In the genomic region with DNA sequence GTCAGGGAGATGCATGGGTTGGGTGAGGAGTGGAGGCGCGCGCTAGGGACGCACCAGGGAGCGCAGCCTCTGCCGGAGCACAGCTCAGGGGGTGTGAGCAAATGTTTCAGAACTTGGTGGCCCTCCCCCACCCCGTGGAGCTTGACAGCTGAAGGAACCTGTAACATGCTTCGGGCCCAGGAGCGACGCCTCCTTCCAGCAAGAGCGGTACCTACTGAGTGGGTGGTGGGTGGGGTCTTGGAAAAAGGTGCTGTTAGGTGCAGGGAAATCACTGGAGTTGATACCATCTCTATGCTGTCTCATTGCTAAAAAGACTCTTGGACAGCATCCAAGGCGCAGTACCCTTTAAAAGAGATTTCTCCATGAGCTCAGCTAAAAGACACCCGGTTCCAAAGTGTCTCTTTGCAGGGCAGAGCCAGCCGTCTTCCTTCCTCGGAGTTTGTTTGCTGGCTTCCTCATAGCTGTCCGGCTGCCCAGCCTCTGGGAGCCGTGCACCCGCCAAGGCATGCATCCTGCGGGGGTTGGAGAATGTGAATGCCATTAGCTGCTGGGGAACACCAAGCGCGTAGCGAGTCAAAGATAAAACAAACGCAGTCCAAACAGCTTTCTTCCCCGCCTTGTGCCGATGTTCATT, we compare ENCODE assay signal across 9 mouse cellular contexts. TPM values are rescaled to one million over a fixed set of nuclear protein-coding genes. Genes with fewer than 3 reads are reported as not detected.
DNase-seq lines count a peak whose midpoint lies in the region; ATAC-seq and TF ChIP-seq lines count a peak whose summit lies in the region.
"Had no signal": no experiment of that assay in that cellular context is flagged by ENCODE, and none has a peak within 500 bp of the region (broad histone marks: within the 10 kb centered on the region; RNA-seq: fewer than 3 reads in every experiment).

No protein-coding gene starts in this region.

- TF ChIP-seq POLR2A in liver, adult 2 months (IDR thresholded peaks at IDR 0.05; ENCODE audit: extremely low read depth, insufficient read depth, low read length): no peak

- H3K9ac ChIP-seq in forebrain, embryonic 12.5 days: peak overlapping the region; percentile 64; the same call in 1 of the 2 replicates
- peak overlapping the region; percentile 81 for H3K9ac ChIP-seq in heart, embryonic 13.5 days
- peak overlapping the region; percentile 52; the same call in 1 of the 2 replicates for H3K9ac ChIP-seq in kidney, embryonic 14.5 days (ENCODE audit: low read depth, low read length)
- H3K9ac ChIP-seq in liver, adult 2 months (ENCODE audit: low read depth, low read length): peak overlapping the region; percentile 69

- WGBS in forebrain, embryonic 12.5 days: under 1% methylated on average over 25 of the region's 25 CpGs
- WGBS in heart, embryonic 13.5 days: under 1% methylated on average over 25 of the region's 25 CpGs
- under 1% methylated on average over 25 of the region's 25 CpGs for WGBS in kidney, embryonic 14.5 days
- 2% methylated on average over 25 of the region's 25 CpGs for WGBS in liver, adult 2 months

- H3K4me2 ChIP-seq in forebrain, embryonic 12.5 days: peak overlapping the region; percentile 100
- peak overlapping the region; percentile 98 for H3K4me2 ChIP-seq in heart, embryonic 13.5 days
- H3K4me2 ChIP-seq in kidney, embryonic 14.5 days (replicated peaks; ENCODE audit: low read depth, low read length): peak overlapping the region; percentile 100

- H3K4me1 ChIP-seq in forebrain, embryonic 12.5 days: peaks cover 26% of the 10 kb centered on the region
- H3K4me1 ChIP-seq in heart, embryonic 13.5 days: peaks cover 51% of the 10 kb centered on the region
- peaks cover 8% of the 10 kb centered on the region; the same call in 1 of the 2 replicates for H3K4me1 ChIP-seq in kidney, embryonic 14.5 days (ENCODE audit: control insufficient read depth, insufficient read depth, low read length)
- H3K4me1 ChIP-seq in liver, adult 2 months (ENCODE audit: control insufficient read depth, insufficient read depth, low read length): peaks cover 8% of the 10 kb centered on the region

- TF ChIP-seq CTCF in liver, adult 2 months (IDR thresholded peaks at IDR 0.05; ENCODE audit: low read depth, low read length): no peak

- H3K36me3 ChIP-seq in forebrain, embryonic 12.5 days (replicated peaks): no peaks in the 10 kb centered on the region
- no peaks in the 10 kb centered on the region for H3K36me3 ChIP-seq in heart, embryonic 13.5 days
- H3K36me3 ChIP-seq in kidney, embryonic 14.5 days (ENCODE audit: control insufficient read depth, insufficient read depth, low read length): no peaks in the 10 kb centered on the region
- H3K36me3 ChIP-seq in liver, adult 2 months (ENCODE audit: control insufficient read depth, insufficient read depth, low read length): no peaks in the 10 kb centered on the region

- H3K79me2 ChIP-seq in liver, adult 2 months (ENCODE audit: control insufficient read depth, insufficient read depth, low read length): no peaks in the 10 kb centered on the region

- peaks cover 49% of the 10 kb centered on the region for H3K27me3 ChIP-seq in forebrain, embryonic 12.5 days
- H3K27me3 ChIP-seq in heart, embryonic 13.5 days (replicated peaks): peaks cover 17% of the 10 kb centered on the region
- peaks cover 16% of the 10 kb centered on the region for H3K27me3 ChIP-seq in kidney, embryonic 14.5 days (ENCODE audit: control insufficient read depth, insufficient read depth, low read length)
- no peaks in the 10 kb centered on the region for H3K27me3 ChIP-seq in liver, adult 2 months (ENCODE audit: control insufficient read depth, insufficient read depth, low read length)

- peak overlapping the region; percentile 59 for H3K4me3 ChIP-seq in forebrain, embryonic 12.5 days (replicated peaks)
- peak overlapping the region; percentile 65 for H3K4me3 ChIP-seq in heart, embryonic 13.5 days
- H3K4me3 ChIP-seq in kidney, embryonic 14.5 days (ENCODE audit: low read length): peak overlapping the region; percentile 49
- peak overlapping the region; percentile 67 for H3K4me3 ChIP-seq in liver, adult 2 months (ENCODE audit: insufficient read depth, low read depth, low read length)

- ATAC-seq in cerebellum, adult (ENCODE audit: insufficient number of reproducible peaks, low FRiP score, low TSS enrichment): no peak
- peak; percentile 50; the same call in 1 of the 2 replicates for ATAC-seq in forebrain, embryonic 12.5 days (ENCODE audit: low FRiP score)
- ATAC-seq in heart, embryonic 13.5 days (ENCODE audit: extremely low read depth, insufficient number of reproducible peaks, low FRiP score, low TSS enrichment): peak; percentile 32; the same call in 1 of the 2 replicates
- peak; percentile 49 for ATAC-seq in kidney, embryonic 14.5 days (ENCODE audit: low FRiP score, low TSS enrichment)

- no peak overlapping the region for H3K27ac ChIP-seq in forebrain, embryonic 12.5 days
- peak overlapping the region; percentile 58 for H3K27ac ChIP-seq in heart, embryonic 13.5 days (replicated peaks)
- no peak overlapping the region for H3K27ac ChIP-seq in kidney, embryonic 14.5 days (ENCODE audit: low read depth, low read length)
- peak overlapping the region; percentile 35 for H3K27ac ChIP-seq in liver, adult 2 months (replicated peaks; ENCODE audit: insufficient read depth, low read depth, low read length)
- H3K27ac ChIP-seq: macrophage had no signal

- peak; percentile 28 to 42 for DNase-seq in cerebellum, postnatal 10 days
- DNase-seq in liver, adult 2 months (ENCODE audit: extremely low read depth, low read depth, low spot score): peak; percentile 12
- peak; percentile 48 for DNase-seq in neural tube, embryonic 10.5 days (ENCODE audit: extremely low spot score, low spot score)
- DNase-seq in urinary bladder, adult 2 months (ENCODE audit: low spot score): peak; percentile 44

- H3K9me3 ChIP-seq in forebrain, embryonic 12.5 days: no peaks in the 10 kb centered on the region
- no peaks in the 10 kb centered on the region for H3K9me3 ChIP-seq in heart, embryonic 13.5 days
- no peaks in the 10 kb centered on the region for H3K9me3 ChIP-seq in kidney, embryonic 14.5 days (ENCODE audit: control insufficient read depth, low read length)

RNA-seq across cellular contexts. Expression of a gene that starts 0.8 kb away (rescaled TPM):
- polyA plus RNA-seq in forebrain, embryonic 12.5 days (2016; fragmentation: Nextera tagmentation; extraction: Ambion mirVana): 1.9 and 2.1 TPM in 2 replicates
- 55.0 and 62.9 TPM in 2 replicates for polyA plus RNA-seq in heart, embryonic 13.5 days (2015; fragmentation: Nextera tagmentation; extraction: Ambion mirVana)
- 3.9 and 4.4 TPM in 2 replicates for polyA plus RNA-seq in kidney, embryonic 14.5 days (2014; fragmentation: Nextera tagmentation; extraction: Ambion mirVana)
- total RNA-seq in liver, adult 2 months (2014; rRNA removed): 2.4 and 3.4 TPM in 2 replicates
- 1.1 and 1.8 TPM in 2 replicates for polyA plus RNA-seq in liver, adult 2 months (2012; rRNA removed)
- 46.3 and 49.5 TPM in 2 replicates for polyA plus RNA-seq in urinary bladder, adult 2 months (2012; rRNA removed)
- polyA plus RNA-seq: macrophage had no signal

Comparison
In these comparisons a context has a peak if more than half of its experiments do, and no peak if none do; other contexts are left out.
1. H3K27ac ChIP-seq: peak in heart, embryonic 13.5 days (single experiment) and liver, adult 2 months (single experiment); none in forebrain, embryonic 12.5 days (single experiment) and kidney, embryonic 14.5 days (single experiment).
2. Peak in every context shown above with its lines, with median percentiles within 50 percentile points of each other: DNase-seq, H3K4me2 ChIP-seq, H3K4me3 ChIP-seq and H3K9ac ChIP-seq.